ENCODE assay signal across 8 mouse cellular contexts in the genomic region with DNA sequence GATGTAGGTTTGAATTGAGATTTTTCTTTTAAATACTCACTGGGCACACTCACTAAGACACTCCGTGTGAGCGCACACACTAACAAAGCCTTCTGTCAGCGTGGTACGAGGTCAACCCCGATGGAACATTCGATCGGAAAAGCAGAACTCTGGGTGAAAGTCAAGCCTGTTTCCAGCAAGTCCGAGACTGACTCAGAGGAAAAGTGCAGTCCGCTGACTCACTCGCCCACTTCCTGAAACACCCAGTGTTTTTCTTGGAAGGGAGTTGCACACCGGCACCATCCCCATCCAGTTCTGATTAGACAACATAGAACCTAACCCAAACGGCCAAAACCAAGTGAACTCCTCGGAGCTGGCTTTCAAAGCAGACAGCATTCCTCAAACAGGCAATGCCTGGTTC.
DNase-seq lines count a peak whose midpoint lies in the region; ATAC-seq and TF ChIP-seq lines count a peak whose summit lies in the region.
"Had no signal": no experiment of that assay in that cellular context is flagged by ENCODE, and none has a peak within 500 bp of the region (broad histone marks: within the 10 kb centered on the region; RNA-seq: fewer than 3 reads in every experiment).

No protein-coding gene starts in this region.

- H3K27ac ChIP-seq in heart, embryonic 12.5 days (ENCODE audit: poor library complexity, severe bottlenecking), result peak overlapping the region; percentile 58
- H3K27ac ChIP-seq in liver, embryonic 12.5 days, result peak overlapping the region; percentile 62
- H3K27ac ChIP-seq in hindbrain, embryonic 14.5 days, result no peak overlapping the region
- H3K27ac ChIP-seq: neural tube, embryonic 12.5 days had no signal

- H3K9me3 ChIP-seq in heart, embryonic 12.5 days (replicated peaks), result no peaks in the 10 kb centered on the region
- no peaks in the 10 kb centered on the region for H3K9me3 ChIP-seq in liver, embryonic 12.5 days (replicated peaks)
- H3K9me3 ChIP-seq in hindbrain, embryonic 14.5 days (ENCODE audit: control insufficient read depth, low read length), result no peaks in the 10 kb centered on the region
- H3K9me3 ChIP-seq: neural tube, embryonic 12.5 days had no signal

- H3K4me3 ChIP-seq in heart, embryonic 12.5 days, result no peak overlapping the region
- H3K4me3 ChIP-seq in liver, embryonic 12.5 days, result peak overlapping the region; percentile 29
- no peak overlapping the region for H3K4me3 ChIP-seq in hindbrain, embryonic 14.5 days (replicated peaks; ENCODE audit: low read length)
- H3K4me3 ChIP-seq: neural tube, embryonic 12.5 days had no signal

- H3K36me3 ChIP-seq in heart, embryonic 12.5 days, result no peaks in the 10 kb centered on the region
- H3K36me3 ChIP-seq in liver, embryonic 12.5 days, result no peaks in the 10 kb centered on the region
- H3K36me3 ChIP-seq in hindbrain, embryonic 14.5 days (replicated peaks; ENCODE audit: control insufficient read depth, insufficient read depth), result no peaks in the 10 kb centered on the region
- H3K36me3 ChIP-seq: neural tube, embryonic 12.5 days had no signal

- CTCF ChIA-PET in Patski (lab: Charles Lee), result interaction anchor here (2.1 kb wide), 1 partner anchor 9 kb away, joined by 7 read pairs; no protein-coding TSS in a partner anchor

- peak; percentile 86 for ATAC-seq in Patski
- ATAC-seq in heart, embryonic 12.5 days (ENCODE audit: insufficient number of reproducible peaks, low FRiP score), result peak; percentile 60; the same call in 1 of the 2 replicates
- ATAC-seq in liver, embryonic 12.5 days, result peak; percentile 64
- no peak for ATAC-seq in inflammation-experienced regulatory T-cells, adult 6 months
- ATAC-seq in hindbrain, embryonic 14.5 days (ENCODE audit: low FRiP score), result no peak

- TF ChIP-seq CTCF in Patski (IDR thresholded peaks at IDR 0.05), result no peak

- no peak overlapping the region for H3K4me2 ChIP-seq in heart, embryonic 12.5 days
- peak overlapping the region; percentile 56 for H3K4me2 ChIP-seq in liver, embryonic 12.5 days
- no peak overlapping the region for H3K4me2 ChIP-seq in hindbrain, embryonic 14.5 days (replicated peaks)
- H3K4me2 ChIP-seq: neural tube, embryonic 12.5 days had no signal

- in situ Hi-C loops in Patski (cut with MboI; ENCODE audit: low pct_unique_long_range_greater_than_20kb), result no loop called here

- H3K27me3 ChIP-seq in Patski, result no peaks in the 10 kb centered on the region
- H3K27me3 ChIP-seq in heart, embryonic 12.5 days (replicated peaks), result no peaks in the 10 kb centered on the region
- H3K27me3 ChIP-seq in liver, embryonic 12.5 days (replicated peaks), result no peaks in the 10 kb centered on the region
- no peaks in the 10 kb centered on the region for H3K27me3 ChIP-seq in hindbrain, embryonic 14.5 days (ENCODE audit: control insufficient read depth, insufficient read depth, low read length)
- H3K27me3 ChIP-seq: neural tube, embryonic 12.5 days had no signal

- no peak overlapping the region for H3K9ac ChIP-seq in heart, embryonic 12.5 days
- peak overlapping the region; percentile 31; the same call in 1 of the 2 replicates for H3K9ac ChIP-seq in liver, embryonic 12.5 days
- H3K9ac ChIP-seq in hindbrain, embryonic 14.5 days, result no peak overlapping the region
- H3K9ac ChIP-seq: neural tube, embryonic 12.5 days had no signal

- 54% methylated on average over 13 of the region's 13 CpGs for WGBS in heart, embryonic 12.5 days
- 18% methylated on average over 13 of the region's 13 CpGs for WGBS in liver, embryonic 12.5 days (ENCODE audit: insufficient replicate concordance)
- WGBS in hindbrain, embryonic 14.5 days, result 81% methylated on average over 13 of the region's 13 CpGs

- peak; percentile 44 for DNase-seq in Patski (ENCODE audit: low read depth, low spot score)
- DNase-seq in adrenal gland, postnatal 36 days, result peak; percentile 79 to 84
- DNase-seq in skeletal muscle tissue, adult 2 months (ENCODE audit: low read depth, low spot score), result peak; percentile 81
- DNase-seq in hindbrain, embryonic 14.5 days (ENCODE audit: low spot score), result no peak

- H3K4me1 ChIP-seq in heart, embryonic 12.5 days (replicated peaks), result peaks cover 42% of the 10 kb centered on the region
- peaks cover 40% of the 10 kb centered on the region for H3K4me1 ChIP-seq in liver, embryonic 12.5 days
- 0 out of 2 replicates have a peak, but pooled peaks cover 5% of the 10 kb centered on the region for H3K4me1 ChIP-seq in hindbrain, embryonic 14.5 days (replicated peaks; ENCODE audit: control insufficient read depth, insufficient read depth, low read length)

- POLR2A ChIA-PET in Patski (lab: Charles Lee), result no interaction called here

Comparison
In these comparisons a context has a peak if more than half of its experiments do, and no peak if none do; other contexts are left out.
1. ATAC-seq: peak in Patski (single experiment), heart, embryonic 12.5 days (single experiment) and liver, embryonic 12.5 days (single experiment); none in inflammation-experienced regulatory T-cells, adult 6 months (single experiment) and hindbrain, embryonic 14.5 days (single experiment).